Mouse (Mus musculus) heart, adult 2 months (tissue): ENCODE measurements around the gene Als2cr12.

Source experiments
- CTCF ChIP-seq: fragments of 200-600 bp; IDR thresholded peaks from 2 replicates; pipeline ENCODE4 v1.8.1; 2022; ENCODE audit warnings: antibody characterized with exemption, mild to moderate bottlenecking, moderate library complexity
- EP300 ChIP-seq: fragments of 200-500 bp; IDR thresholded peaks from 2 replicates; pipeline ENCODE4 v1.6.1; 2011; ENCODE audit warnings: low read depth, low read length, control low read depth; ENCODE audit not compliant: insufficient read depth
- POLR2A ChIP-seq: fragments of 200-500 bp; IDR thresholded peaks from 2 replicates; pipeline ENCODE4 v1.6.1; 2011; ENCODE audit warnings: mild to moderate bottlenecking, low read depth, low read length, control low read depth; ENCODE audit not compliant: insufficient read depth

GRCm38 (mm10) chr1:58677575-58677974 lies 18.2 kb downstream of the Als2cr12 start:
- no peak for TF ChIP-seq EP300
- peak; percentile 81 for TF ChIP-seq CTCF
- TF ChIP-seq POLR2A = no peak
